Mouse (Mus musculus): ENCODE results near the gene Fez1. TPM values are rescaled to one million over a fixed set of nuclear protein-coding genes. Genes with fewer than 3 reads are reported as not detected.

Fez1 gene
- polyA plus RNA-seq, 1 experiment from 2014 or later: 385 TPM

DNA sequence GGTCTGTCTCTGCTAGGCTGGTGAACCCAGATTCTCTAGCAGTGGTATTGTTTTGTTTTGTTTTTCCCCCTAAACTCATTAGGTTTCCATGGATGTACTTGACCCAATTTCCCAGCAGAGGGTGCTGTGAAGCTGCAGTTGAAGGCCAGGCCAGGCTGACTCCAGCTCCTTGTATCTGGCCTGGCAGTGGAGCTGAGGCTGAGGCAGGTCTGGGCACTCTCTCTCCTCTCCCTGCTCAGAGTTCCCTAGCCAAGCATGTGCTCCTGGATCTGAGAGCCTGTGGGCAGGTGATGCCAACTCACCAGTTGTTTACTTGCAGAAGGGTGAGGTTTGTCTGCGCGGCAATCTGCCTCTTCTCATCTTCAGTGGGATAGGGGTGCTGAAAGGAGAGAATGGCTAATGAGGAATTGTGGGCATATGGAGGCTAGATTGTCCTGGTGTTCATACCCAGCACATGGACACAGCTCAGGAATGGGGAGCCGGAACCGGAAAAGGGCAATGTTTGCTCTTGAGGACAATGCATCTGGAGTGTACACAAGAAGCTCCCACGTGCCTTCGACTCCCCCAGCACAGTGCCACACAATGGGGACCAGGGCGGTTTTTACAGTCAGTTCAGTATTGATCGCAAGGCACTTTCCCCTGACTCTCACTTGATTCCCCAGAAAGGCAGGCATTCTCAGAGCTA is 73.5 kb downstream of the Fez1 start:
- Histone ChIP-seq H3K4me3 (ENCODE audit: low read depth, low read length) (no peak overlapping the region), H3K9ac (ENCODE audit: low read length) (no peak overlapping the region), H3K4me2 (no peak overlapping the region), H3K4me1 (ENCODE audit: control insufficient read depth, insufficient read depth, low read length) (no peaks in the 10 kb centered on the region), H3K36me3 (ENCODE audit: control insufficient read depth, insufficient read depth, low read length) (no peaks in the 10 kb centered on the region), H3K27ac (ENCODE audit: low read depth, low read length) (no peak overlapping the region), H3K9me3 (ENCODE audit: control insufficient read depth, low read length) (no peaks in the 10 kb centered on the region), H3K27me3 (ENCODE audit: control insufficient read depth, insufficient read depth, low read length) (no peaks in the 10 kb centered on the region)
- peak; percentile 68; the same call in 1 of the 2 replicates for ATAC-seq (ENCODE audit: low FRiP score)
- DNase-seq (ENCODE audit: low spot score, missing footprints): peak; percentile 92
- 79% methylated on average over 8 of the region's 8 CpGs for whole genome bisulfite sequencing

DNA sequence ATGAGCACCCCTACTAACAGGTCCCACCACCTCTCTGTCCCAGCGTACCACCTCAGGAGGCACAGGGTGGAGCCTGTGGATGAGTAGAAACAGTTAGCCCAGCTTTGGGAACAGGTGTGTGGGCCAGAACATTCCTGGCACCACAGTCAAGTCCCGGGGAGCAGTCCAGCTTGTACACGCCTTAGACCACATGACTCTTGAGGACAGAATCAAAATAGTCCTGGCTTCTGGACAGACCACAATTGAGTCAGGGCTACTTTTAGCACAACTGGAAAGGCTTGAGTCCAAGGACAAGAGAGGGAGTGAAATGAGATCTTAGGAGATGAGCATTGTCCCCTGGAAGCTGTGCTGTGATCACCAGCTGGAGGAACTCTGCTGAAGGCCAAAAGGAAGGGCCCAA is 76.9 kb downstream of the Fez1 start:
- DNase-seq (ENCODE audit: low spot score, missing footprints) (no peak), ATAC-seq (ENCODE audit: low FRiP score) (no peak)
- H3K4me1 ChIP-seq (ENCODE audit: control insufficient read depth, insufficient read depth, low read length): no peaks in the 10 kb centered on the region
- no peaks in the 10 kb centered on the region for H3K9me3 ChIP-seq (ENCODE audit: control insufficient read depth, low read length)
- no peak overlapping the region for H3K9ac ChIP-seq (ENCODE audit: low read length)
- H3K27me3 ChIP-seq (ENCODE audit: control insufficient read depth, insufficient read depth, low read length): no peaks in the 10 kb centered on the region
- WGBS: 95% methylated on average over 3 of the region's 3 CpGs
- no peak overlapping the region for H3K4me2 ChIP-seq
- peaks cover 2% of the 10 kb centered on the region; the same call in 1 of the 2 replicates for H3K36me3 ChIP-seq (ENCODE audit: control insufficient read depth, insufficient read depth, low read length)
- no peak overlapping the region for H3K27ac ChIP-seq (ENCODE audit: low read depth, low read length)
- no peak overlapping the region for H3K4me3 ChIP-seq (ENCODE audit: low read depth, low read length)

- 92% methylated on average over 4 of the region's 4 CpGs for WGBS
- Histone ChIP-seq H3K36me3 (ENCODE audit: control insufficient read depth, insufficient read depth, low read length) (peaks cover 3% of the 10 kb centered on the region; the same call in 1 of the 2 replicates), H3K27ac (ENCODE audit: low read depth, low read length) (no peak overlapping the region), H3K4me3 (ENCODE audit: low read depth, low read length) (no peak overlapping the region), H3K9ac (ENCODE audit: low read length) (no peak overlapping the region), H3K4me1 (ENCODE audit: control insufficient read depth, insufficient read depth, low read length) (no peaks in the 10 kb centered on the region), H3K9me3 (ENCODE audit: control insufficient read depth, low read length) (no peaks in the 10 kb centered on the region), H3K27me3 (ENCODE audit: control insufficient read depth, insufficient read depth, low read length) (no peaks in the 10 kb centered on the region), H3K4me2 (no peak overlapping the region)
- DNase-seq (ENCODE audit: low spot score, missing footprints): no peak
- no peak for ATAC-seq (ENCODE audit: low FRiP score)
Observed at GRCm38 (mm10) chr9:36900464-36900863, 78.8 kb downstream of the Fez1 start.

- Histone ChIP-seq H3K4me1 (ENCODE audit: control insufficient read depth, insufficient read depth, low read length) (no peaks in the 10 kb centered on the region), H3K27ac (ENCODE audit: low read depth, low read length) (no peak overlapping the region), H3K9ac (ENCODE audit: low read length) (no peak overlapping the region), H3K9me3 (ENCODE audit: control insufficient read depth, low read length) (no peaks in the 10 kb centered on the region), H3K4me2 (no peak overlapping the region), H3K4me3 (ENCODE audit: low read depth, low read length) (no peak overlapping the region), H3K27me3 (ENCODE audit: control insufficient read depth, insufficient read depth, low read length) (no peaks in the 10 kb centered on the region), H3K36me3 (ENCODE audit: control insufficient read depth, insufficient read depth, low read length) (peaks cover 4% of the 10 kb centered on the region; the same call in 1 of the 2 replicates)
- 83% methylated on average over 4 of the region's 4 CpGs for WGBS
- DNase-seq (ENCODE audit: low spot score, missing footprints): no peak
- ATAC-seq (ENCODE audit: low FRiP score): no peak
Observed at GRCm38 (mm10) chr9:36905452-36905851, 83.8 kb downstream of the Fez1 start.

DNA sequence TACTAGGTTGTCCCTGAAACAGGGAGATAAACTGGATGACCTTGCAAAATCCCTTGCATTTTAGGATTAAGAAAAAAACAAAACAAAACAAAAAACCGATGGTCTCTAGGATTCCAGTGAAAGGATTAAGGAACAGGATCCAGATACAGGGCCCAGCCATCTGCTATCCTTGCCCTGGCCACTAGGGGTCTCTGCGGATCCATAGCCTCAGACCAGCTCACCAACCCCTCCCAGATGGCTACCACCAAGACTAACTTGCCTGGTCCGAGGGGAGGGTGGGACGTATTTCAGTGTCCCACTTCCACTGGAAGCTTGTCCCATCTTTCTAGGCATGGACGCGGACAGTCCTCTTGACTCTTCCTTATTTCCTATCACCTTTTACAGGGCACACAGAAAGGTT is 94.7 kb downstream of the Fez1 start:
- Histone ChIP-seq H3K27ac (ENCODE audit: low read depth, low read length) (no peak overlapping the region), H3K4me3 (ENCODE audit: low read depth, low read length) (no peak overlapping the region), H3K27me3 (ENCODE audit: control insufficient read depth, insufficient read depth, low read length) (no peaks in the 10 kb centered on the region), H3K9ac (ENCODE audit: low read length) (no peak overlapping the region), H3K36me3 (ENCODE audit: control insufficient read depth, insufficient read depth, low read length) (no peaks in the 10 kb centered on the region), H3K9me3 (ENCODE audit: control insufficient read depth, low read length) (no peaks in the 10 kb centered on the region), H3K4me2 (no peak overlapping the region), H3K4me1 (ENCODE audit: control insufficient read depth, insufficient read depth, low read length) (peaks cover 13% of the 10 kb centered on the region)
- peak; percentile 98 for DNase-seq (ENCODE audit: low spot score, missing footprints)
- WGBS: 1% methylated on average over 6 of the region's 6 CpGs
- ATAC-seq (ENCODE audit: low FRiP score): peak; percentile 79

GRCm38 (mm10) chr9:36916915-36917314 is 95.3 kb downstream of the Fez1 start:
- 47% methylated on average over 5 of the region's 5 CpGs for WGBS
- ATAC-seq (ENCODE audit: low FRiP score): 0 out of 2 replicates have a peak, but pooled peaks have one; percentile 10
- no peak for DNase-seq (ENCODE audit: low spot score, missing footprints)
- Histone ChIP-seq H3K4me1 (ENCODE audit: control insufficient read depth, insufficient read depth, low read length) (peaks cover 15% of the 10 kb centered on the region), H3K36me3 (ENCODE audit: control insufficient read depth, insufficient read depth, low read length) (no peaks in the 10 kb centered on the region), H3K4me3 (ENCODE audit: low read depth, low read length) (no peak overlapping the region), H3K27me3 (ENCODE audit: control insufficient read depth, insufficient read depth, low read length) (no peaks in the 10 kb centered on the region), H3K9ac (ENCODE audit: low read length) (no peak overlapping the region), H3K27ac (ENCODE audit: low read depth, low read length) (no peak overlapping the region), H3K4me2 (no peak overlapping the region), H3K9me3 (ENCODE audit: control insufficient read depth, low read length) (no peaks in the 10 kb centered on the region)

- Histone ChIP-seq H3K4me2 (no peak overlapping the region), H3K27ac (ENCODE audit: low read depth, low read length) (no peak overlapping the region), H3K9ac (ENCODE audit: low read length) (no peak overlapping the region), H3K9me3 (ENCODE audit: control insufficient read depth, low read length) (no peaks in the 10 kb centered on the region), H3K27me3 (ENCODE audit: control insufficient read depth, insufficient read depth, low read length) (no peaks in the 10 kb centered on the region), H3K4me1 (ENCODE audit: control insufficient read depth, insufficient read depth, low read length) (peaks cover 15% of the 10 kb centered on the region), H3K4me3 (ENCODE audit: low read depth, low read length) (no peak overlapping the region), H3K36me3 (ENCODE audit: control insufficient read depth, insufficient read depth, low read length) (no peaks in the 10 kb centered on the region)
- WGBS: 66% methylated on average over 3 of the region's 3 CpGs
- ATAC-seq (ENCODE audit: low FRiP score) (no peak), DNase-seq (ENCODE audit: low spot score, missing footprints) (no peak)
Observed at GRCm38 (mm10) chr9:36918582-36918981, 96.9 kb downstream of the Fez1 start.

DNA sequence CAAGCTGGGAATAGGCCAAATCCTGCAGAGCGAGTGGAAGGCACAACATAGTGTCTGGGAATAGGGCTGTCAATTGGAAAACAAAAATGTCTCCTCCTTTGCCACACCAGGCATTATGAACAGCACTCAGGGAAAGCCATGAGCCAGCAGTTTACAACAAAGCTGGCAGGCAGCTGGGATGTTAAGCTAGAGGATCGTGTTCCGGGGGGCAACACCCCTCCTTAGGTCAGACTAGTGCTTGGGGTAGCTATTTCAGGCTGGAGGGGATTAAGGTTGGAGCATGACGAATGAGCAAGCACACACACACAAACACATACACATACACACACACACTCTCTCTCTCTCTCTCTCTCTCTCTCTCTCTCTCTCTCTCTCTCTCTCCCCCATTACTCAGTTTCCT is 97.8 kb downstream of the Fez1 start:
- Histone ChIP-seq H3K36me3 (ENCODE audit: control insufficient read depth, insufficient read depth, low read length) (no peaks in the 10 kb centered on the region), H3K9me3 (ENCODE audit: control insufficient read depth, low read length) (no peaks in the 10 kb centered on the region), H3K4me2 (no peak overlapping the region), H3K27me3 (ENCODE audit: control insufficient read depth, insufficient read depth, low read length) (no peaks in the 10 kb centered on the region), H3K27ac (ENCODE audit: low read depth, low read length) (no peak overlapping the region), H3K9ac (ENCODE audit: low read length) (no peak overlapping the region), H3K4me1 (ENCODE audit: control insufficient read depth, insufficient read depth, low read length) (peaks cover 15% of the 10 kb centered on the region), H3K4me3 (ENCODE audit: low read depth, low read length) (no peak overlapping the region)
- DNase-seq (ENCODE audit: low spot score, missing footprints) (no peak), ATAC-seq (ENCODE audit: low FRiP score) (no peak)
- 44% methylated on average over 4 of the region's 4 CpGs for WGBS

- no peak overlapping the region for H3K27ac ChIP-seq (ENCODE audit: low read depth, low read length)
- WGBS: 61% methylated on average over 13 of the region's 13 CpGs
- peak; percentile 71 for ATAC-seq (ENCODE audit: low FRiP score)
- H3K9ac ChIP-seq (ENCODE audit: low read length): no peak overlapping the region
- H3K9me3 ChIP-seq (ENCODE audit: control insufficient read depth, low read length): no peaks in the 10 kb centered on the region
- no peaks in the 10 kb centered on the region for H3K36me3 ChIP-seq (ENCODE audit: control insufficient read depth, insufficient read depth, low read length)
- DNase-seq (ENCODE audit: low spot score, missing footprints): no peak
- H3K4me2 ChIP-seq: no peak overlapping the region
- H3K4me1 ChIP-seq (ENCODE audit: control insufficient read depth, insufficient read depth, low read length): peaks cover 10% of the 10 kb centered on the region
- H3K4me3 ChIP-seq (ENCODE audit: low read depth, low read length): no peak overlapping the region
- no peaks in the 10 kb centered on the region for H3K27me3 ChIP-seq (ENCODE audit: control insufficient read depth, insufficient read depth, low read length)
Observed at GRCm38 (mm10) chr9:36921718-36922415, 100.2 kb downstream of the Fez1 start.

All from midbrain, embryonic 11.5 days (tissue).